Mouse (Mus musculus) cerebellum, adult 8-10 months (tissue): ENCODE data around the gene 4931428L18Rik.
"Not testable (repeated sequence)": the region's sequence is repeated elsewhere in the genome, so short reads cannot be mapped to it uniquely, and the experiment has no call there.

Experiments used
- DNase-seq: peaks from one replicate; pipeline ENCODE4 v3.0.0; 2022

The 4931428L18Rik gene

DNA sequence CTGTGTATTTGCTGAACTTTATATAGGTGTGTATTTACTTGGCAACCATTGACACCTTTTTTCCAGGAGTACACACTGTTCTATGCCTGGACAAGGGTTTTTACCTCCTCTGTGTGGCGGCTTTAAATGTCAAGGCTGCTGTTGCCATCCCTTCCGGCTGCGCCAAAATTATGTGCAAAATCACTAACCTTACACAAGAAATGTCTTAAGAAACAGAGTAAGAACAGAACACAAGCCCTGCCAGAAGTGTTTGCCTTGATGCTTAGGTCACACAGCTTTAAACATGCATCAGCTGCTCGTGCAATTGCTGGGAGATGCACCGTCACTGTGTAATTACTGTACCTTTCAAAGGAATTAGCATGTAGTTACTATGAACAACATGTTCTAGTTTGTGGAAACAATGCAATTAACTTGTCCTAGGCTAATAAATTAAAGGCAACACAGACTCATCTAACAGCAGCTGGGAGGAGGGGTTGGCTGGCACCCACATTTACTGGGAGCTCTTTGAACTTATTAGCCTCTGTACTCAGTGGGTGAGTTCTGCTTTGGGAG, 171.0 kb downstream of the 4931428L18Rik start:
- DNase-seq: no peak

DNA sequence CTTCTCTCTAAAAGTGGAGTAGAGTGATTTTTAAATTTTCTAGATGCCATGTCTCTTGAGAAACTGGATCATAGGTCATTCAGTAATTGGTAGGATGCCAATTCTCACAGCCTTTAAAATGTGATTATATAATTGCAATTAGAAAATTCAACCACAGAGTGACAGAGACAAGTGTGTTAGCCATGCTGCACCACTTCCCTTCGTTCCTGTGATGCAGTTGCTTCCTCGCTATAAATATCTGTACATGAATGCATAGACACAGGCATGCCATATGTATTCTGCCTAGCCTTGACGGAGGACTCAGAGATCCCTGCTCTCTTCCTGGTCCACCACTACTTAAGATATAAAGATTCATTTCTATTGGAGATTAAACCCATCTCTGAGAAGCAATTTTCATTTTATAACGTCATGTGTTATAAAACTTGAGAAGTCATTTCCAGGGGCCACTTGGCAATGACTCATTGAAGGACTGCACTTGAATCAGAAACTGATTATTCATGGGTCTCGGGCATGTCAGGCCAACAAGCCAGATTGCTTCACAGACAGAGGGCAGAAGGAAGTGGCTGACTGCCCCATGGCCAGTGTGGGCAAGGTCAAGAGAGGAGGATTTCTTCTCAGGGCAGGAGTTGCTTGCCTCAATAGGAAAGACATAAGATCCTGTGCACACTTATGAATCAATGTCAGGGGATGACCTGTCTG, 172.4 kb downstream of the 4931428L18Rik start:
- no peak for DNase-seq

DNA sequence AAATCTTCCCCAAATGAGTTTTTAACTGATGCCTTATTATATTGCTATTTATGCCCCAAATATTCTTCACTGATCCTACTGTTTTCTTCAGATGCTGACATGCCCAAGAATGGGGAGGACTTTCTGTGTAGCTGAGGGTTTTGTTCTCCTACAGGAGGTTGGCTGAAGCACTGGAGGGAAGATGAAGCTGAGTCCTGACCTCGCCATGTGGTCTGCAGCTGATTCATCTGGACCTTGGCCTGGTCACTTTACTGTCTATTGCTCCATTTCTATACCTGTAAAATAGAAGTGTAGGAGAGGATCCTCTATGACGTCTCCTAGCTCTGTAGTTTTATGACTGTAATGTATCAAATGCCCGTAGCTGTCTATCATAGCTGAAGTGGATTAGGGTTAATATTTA, 179.3 kb downstream of the 4931428L18Rik start:
- no peak for DNase-seq

DNA sequence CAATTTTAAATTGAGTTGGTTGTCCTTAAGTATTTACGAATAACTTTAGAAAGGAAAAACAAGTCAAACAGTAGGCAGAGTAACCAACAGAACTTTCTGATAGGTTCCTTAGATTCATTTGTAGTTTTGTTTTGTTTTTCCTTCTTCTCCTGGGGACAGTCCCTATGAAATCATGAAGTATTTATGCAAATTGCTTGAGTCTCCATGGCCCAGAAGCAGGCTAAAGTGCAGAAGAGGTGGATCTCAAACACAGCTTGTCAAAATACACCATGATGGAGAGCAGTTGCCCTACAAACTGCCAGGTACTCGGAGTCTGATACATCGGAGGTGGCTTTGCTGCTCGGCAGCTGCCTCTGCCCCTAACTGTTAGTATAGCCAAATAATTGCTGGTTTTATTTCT, 179.7 kb downstream of the 4931428L18Rik start:
- DNase-seq: no peak

DNA sequence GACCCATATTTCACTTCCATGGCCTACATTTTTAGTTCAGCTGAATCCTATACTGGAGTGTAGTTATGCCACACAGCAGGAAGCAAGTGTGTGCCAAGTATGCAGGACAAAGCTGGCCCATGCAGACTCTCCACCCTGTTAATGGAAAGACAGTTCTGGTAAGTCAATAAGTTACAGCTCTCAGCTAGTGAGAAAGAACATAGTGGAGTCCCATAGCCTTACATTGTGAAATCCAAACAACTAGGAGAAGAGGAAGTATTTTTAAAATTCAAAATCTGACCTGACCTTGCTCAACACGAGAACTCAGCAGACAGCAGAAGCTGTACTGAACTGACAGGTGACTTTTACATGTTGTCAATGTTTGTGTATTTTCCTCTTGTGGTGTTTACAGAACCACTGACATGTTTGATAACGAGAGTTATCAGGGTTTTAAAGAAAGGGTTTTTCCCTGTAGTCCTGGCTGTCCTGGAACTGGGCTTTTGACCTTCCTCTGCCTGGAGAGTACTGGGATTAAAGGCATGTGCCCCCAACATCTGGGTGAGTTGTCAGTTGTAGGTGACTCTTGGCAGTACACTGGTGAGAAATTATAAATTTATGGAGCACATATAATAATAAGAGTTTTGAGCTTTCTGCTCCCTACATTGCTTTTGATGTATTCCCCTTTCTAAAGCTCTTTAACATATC, 188.5 kb downstream of the 4931428L18Rik start:
- no peak for DNase-seq

DNA sequence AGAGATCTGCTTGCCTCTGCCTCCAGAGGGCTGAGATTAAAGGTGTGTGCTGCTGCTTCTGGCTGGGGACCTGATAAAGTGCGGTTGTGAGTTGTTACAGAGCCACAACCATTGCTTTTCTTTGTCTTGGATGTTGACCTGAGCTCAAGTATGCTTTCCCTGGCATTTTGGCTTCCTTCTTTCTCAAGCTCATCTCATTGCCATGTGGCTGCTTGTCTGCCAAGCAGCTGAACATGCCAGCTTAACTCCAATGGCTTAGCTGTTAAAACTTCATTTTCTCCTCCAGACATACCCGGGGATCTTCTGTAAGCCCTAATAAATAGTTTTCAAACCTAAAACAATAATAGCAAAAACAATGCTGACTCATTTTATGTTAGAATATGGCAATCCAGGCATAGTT, 190.1 kb downstream of the 4931428L18Rik start:
- no peak for DNase-seq

DNA sequence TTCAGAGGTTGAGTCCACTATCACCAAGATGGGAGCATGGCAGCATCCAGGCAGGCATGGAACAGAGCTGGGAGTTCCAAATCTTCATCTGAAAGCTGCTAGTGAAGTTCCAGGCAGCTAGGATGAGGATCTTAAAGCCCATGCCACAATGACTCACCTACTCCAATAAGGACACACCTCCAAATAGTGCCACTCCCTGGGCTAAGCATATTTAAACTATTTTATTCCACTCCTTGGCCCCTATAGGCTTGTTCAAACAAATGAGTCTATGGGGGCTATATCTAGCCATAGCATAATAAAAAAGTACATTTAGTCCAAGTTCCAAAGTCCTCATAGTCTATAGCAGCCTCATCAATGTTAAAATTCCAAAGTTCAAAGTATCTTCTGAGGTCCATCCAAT, 199.3 kb downstream of the 4931428L18Rik start:
- DNase-seq: no peak

DNA sequence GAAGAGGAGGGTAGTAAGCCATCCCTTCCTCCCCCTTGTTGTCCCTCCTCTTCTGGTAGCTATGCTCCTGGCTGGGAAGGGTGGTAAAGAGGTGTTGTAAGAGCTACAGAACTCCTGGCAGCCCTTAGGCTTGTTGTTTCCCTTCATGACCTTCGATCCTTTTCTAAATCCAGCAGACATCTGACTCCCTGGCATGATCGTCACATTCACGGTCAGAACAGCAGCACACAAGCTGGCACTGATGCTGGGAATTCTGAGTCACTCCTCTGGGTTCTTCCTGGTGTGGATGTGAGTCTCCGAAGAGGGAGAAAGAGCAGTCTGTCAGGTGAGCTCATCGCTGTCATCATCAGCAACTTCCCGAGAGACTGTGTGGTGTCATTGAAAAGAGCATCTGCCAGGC, 203.2 kb downstream of the 4931428L18Rik start:
- DNase-seq: no peak

DNA sequence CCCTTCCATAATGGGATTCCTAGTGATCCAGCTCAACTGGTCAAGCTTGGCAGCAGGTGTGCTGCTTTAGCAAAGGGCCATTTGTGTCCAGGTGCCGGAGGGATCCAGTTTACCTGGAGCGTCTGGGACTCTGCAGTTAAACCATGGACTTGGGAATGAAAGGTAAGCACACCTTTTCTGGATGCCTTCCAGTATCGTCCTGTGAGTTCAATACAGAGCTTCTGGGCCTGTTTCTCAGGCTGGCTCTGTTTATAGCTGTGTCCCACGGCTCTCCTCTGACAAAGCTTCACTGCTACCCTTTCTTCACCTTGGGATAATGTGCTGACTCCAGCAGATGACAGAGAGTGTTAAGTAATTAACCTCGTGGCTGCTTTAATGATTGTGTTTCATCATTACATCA, 205.1 kb downstream of the 4931428L18Rik start:
- DNase-seq: no peak

DNA sequence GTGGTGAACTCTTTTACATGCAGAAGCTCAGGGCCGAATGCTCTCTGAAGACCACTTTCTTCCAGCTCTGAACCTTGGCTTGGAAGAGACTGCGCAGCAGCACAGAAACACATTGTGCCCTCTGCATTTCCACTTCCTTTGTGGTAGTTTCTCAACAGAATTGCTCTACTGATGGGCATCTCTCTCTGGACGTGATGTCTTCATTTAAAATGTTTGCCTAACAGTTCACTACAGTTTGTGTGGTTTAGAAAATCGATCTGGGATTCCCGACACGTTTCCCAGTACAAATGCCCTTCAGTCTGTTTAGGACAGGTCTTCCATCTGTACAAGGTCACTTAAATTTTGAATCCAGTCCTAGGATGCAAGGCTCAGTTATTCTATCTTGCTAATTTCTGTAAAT, 206.4 kb downstream of the 4931428L18Rik start:
- DNase-seq: no peak

DNA sequence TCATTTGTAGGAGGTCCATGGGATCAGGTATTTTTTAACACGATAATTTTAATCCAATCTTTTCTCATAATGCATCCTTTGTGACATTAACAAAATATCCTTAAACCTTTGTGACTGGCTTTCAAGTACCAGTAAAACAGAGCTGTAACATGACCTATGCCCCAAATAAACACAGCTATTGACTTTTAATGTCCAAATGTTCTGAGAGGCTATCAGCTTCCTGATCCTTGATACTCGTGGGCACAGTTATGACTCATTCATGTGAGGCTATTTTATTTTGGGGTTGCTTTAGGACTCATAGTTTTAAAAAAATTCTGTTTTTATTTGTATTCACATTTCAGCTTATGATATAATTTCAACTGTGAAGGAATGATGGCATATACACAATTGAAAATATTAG, 207.2 kb downstream of the 4931428L18Rik start:
- no peak for DNase-seq

DNA sequence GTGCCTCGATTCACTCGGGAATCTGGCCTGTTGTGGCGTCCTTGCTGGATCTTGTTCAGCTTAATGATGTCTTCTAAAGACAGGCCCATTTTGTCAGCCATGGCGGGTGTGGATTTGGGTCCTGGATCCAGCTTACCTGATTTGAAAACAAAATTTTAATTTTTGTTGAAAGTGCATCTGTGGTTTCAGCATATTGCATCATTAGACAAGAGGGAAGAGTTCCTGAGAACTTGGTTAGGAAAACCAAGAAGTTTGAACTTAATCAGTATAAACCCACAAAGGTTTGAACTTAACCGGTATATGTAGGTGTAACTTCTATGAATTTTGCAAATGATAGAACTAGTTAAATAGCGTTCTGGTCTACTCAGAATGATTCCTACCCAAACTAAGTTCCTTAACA, 244.6 kb downstream of the 4931428L18Rik start, which contains the start of gene AC153137.1:
Gene AC153137.1 (minus strand): TSS at position 101 of the 400 bp plus-strand sequence.
- not testable (repeated sequence) for DNase-seq

DNA sequence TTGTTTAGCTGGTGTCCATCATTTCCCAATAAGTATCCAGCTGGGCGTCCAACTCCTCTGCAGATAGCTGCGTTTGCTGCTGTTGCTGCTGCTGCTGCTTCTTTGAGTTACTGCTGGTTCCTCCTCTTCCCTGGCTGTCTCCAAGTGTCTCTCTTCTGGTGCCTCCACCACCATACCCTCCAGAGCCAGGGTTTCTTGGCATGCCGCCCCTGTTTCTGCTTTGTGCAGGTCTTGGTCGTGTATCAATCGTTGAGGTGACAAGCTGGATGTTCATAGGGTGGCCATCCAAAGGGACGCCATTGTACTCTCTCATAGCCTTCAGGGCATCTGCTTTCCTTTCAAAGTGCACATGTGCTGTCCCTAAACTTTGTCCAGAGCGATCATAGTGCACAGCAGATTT, 245.2 kb downstream of the 4931428L18Rik start:
- not testable (repeated sequence) for DNase-seq

DNA sequence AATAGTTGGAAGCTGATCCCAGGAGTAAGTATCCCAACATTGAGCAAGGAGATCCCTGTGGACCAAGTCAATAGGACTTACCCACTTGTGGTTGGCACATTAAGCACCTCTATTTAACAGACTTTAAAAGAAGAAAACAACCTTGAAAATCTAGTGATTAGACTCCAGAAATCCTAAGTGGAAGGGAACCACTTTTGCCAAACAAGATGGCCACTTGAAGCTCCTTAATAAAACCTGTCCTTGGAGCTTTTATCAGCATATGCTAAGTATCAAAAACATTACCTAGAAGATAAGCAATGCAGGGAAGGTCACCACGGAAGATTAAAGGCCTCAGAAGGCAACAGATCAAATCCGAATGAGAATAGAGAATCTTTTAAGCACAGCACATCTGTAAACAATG, 270.7 kb downstream of the 4931428L18Rik start:
- no peak for DNase-seq

DNA sequence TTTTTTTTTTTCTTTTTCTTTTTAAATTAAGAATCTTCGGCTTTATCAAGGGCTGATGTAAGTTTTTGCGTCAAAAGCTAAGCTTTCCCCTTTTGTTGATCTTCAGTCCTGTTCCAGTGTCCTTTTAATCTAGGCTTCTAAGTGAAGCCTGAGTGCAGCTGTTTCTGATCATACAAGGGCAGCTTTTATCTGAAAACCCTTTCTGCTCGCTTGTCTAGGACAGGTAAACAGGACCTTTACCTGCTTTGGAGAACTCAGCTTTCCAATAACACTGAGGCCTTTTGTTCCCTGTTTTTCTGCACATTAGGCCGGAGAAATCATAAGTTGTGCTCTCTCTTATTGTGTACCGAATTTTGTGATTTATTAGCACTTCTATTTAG, 272.0 kb downstream of the 4931428L18Rik start:
- no peak for DNase-seq

DNA sequence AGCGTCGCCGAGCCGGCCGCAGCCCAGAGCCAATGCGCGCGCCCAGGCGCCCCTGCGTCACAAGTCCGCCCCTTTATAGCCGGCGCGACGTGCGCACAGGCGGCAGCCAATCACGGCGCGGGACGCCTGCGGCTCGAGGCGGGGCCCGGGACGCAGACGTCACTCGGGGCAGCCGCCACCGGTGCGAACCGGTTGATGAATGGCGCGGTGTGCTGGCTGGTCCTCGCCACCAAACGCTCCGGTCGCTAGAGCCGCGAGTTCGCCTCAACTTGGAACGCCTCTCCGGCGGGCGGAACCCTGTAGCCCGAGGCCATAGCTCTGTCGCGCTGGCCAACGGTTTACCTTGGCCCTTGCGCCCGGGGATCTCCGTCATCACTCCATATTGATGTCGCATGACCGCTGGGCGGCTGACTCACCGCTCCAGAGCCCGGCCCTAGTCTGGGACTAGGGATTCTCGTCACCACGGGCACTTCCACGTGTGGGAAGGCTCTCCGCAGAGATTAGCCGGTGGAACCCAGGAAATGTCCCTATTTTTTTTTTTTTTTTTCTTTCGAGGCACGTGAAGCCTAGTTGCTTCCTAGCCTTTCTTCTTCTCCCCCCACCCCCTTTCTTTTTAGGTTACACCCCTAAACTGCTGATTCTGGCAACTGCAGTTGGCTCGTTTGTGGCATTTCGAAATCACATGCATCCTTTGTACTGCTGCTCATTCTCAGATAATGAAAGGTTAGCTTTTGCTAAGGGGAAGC, 272.6 kb downstream of the 4931428L18Rik start:
- peak; percentile 96 for DNase-seq

DNA sequence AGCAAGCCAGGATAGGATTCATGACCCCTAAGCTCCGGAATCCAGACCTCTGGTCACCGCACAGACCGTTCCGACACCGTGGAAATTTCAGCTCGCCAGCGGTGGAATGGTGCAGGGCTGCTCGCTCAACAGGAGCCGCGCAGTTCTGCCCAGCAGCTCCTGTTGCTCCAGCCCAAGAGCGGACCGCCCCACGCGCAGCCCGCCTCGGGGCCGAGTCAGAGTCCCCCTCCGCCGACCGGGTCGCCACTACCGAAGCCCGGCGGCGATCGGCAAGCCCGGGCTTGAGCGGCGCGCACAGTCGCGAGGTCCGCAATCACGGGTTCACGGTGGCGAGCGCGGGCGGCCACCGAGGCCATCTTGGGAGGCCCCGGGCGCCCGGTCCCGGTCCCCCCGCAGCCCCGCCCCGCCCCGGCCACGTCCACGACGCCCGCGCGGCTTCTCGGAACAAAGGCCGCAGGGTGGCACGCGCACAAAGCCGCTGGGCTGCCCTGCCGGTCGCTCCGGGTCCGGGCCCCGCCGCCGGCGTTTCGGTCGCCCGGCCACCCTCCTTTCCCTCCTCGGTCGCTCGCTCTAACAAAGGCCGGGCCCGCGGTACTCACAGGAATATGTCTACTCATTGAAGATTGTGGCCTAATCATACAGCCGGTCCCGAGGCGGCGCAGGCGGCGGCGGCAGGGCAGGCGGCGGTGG, 273.4 kb downstream of the 4931428L18Rik start:
- peak; percentile 69 for DNase-seq

DNA sequence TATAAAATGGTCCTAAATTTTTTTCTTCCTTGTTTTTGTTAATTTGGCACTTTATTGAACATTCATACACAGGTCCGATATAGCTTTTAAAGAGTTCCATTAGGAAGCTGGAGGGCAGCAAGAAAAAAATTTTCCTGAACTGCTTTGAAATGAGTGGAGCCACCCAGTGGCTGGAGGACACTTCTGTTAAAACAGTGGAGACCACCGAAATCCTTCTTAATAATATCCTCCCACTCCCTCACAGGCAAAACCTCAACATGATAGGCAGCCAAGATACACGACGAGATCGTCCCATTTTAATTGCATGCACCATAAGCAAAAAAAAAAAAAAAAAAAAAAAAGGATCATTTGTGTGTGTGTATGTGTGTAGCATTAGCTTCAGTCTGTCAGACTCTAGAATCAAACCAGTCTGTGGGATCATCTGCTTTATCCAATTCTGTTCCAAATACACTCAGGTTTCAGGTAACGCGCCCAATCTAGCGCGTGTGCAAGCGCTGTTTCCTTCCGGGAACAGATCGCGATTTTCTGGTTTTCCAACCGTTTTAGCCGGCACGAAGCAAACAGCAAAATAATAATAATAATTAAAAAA, 274.0 kb downstream of the 4931428L18Rik start:
- DNase-seq: peak; percentile 31
